Mouse (Mus musculus) testis, adult 2 months (tissue): ENCODE data around the gene Apobec2. TPM values are rescaled to one million over a fixed set of nuclear protein-coding genes. Genes with fewer than 3 reads are reported as not detected.
"Not testable (repeated sequence)": the region's sequence is repeated elsewhere in the genome, so short reads cannot be mapped to it uniquely, and the experiment has no call there.

Experiments used
- H3K27ac ChIP-seq: fragments of 200-500 bp; 2 replicates; pipeline ENCODE4 v1.5.1; 2012; ENCODE audit warnings: low read depth, low read length; ENCODE audit not compliant: control insufficient read depth, insufficient read depth
- H3K27me3 ChIP-seq: fragments of 200-500 bp; 2 replicates; pipeline ENCODE4 v1.6.1; 2012; ENCODE audit warnings: mild to moderate bottlenecking, low read length, moderate library complexity; ENCODE audit not compliant: control insufficient read depth, insufficient read depth
- H3K36me3 ChIP-seq: fragments of 200-500 bp; 2 replicates; pipeline ENCODE4 v1.6.1; 2012; ENCODE audit warnings: mild to moderate bottlenecking, low read length; ENCODE audit not compliant: control insufficient read depth, insufficient read depth
- H3K4me1 ChIP-seq: fragments of 200-500 bp; 2 replicates; pipeline ENCODE4 v1.6.1; 2012; ENCODE audit warnings: low read length; ENCODE audit not compliant: control insufficient read depth, insufficient read depth
- H3K4me3 ChIP-seq: fragments of 200-500 bp; 2 replicates; pipeline ENCODE4 v1.5.1; 2012; ENCODE audit warnings: low read depth, mild to moderate bottlenecking, low read length, moderate library complexity, mixed read lengths; ENCODE audit not compliant: control insufficient read depth
- CTCF ChIP-seq: fragments of 200-500 bp; IDR thresholded peaks from 2 replicates; pipeline ENCODE4 v1.5.1; 2012; ENCODE audit warnings: low read depth, mild to moderate bottlenecking, inconsistent platforms, low read length, moderate library complexity; ENCODE audit not compliant: control insufficient read depth, insufficient read depth, insufficient replicate concordance
- POLR2A ChIP-seq: fragments of 200-500 bp; IDR thresholded peaks from 2 replicates; pipeline ENCODE4 v1.6.1; 2012; ENCODE audit warnings: low read depth, mild to moderate bottlenecking, inconsistent platforms, low read length, moderate library complexity; ENCODE audit not compliant: control insufficient read depth
- polyA plus RNA-seq: library from polyadenylated mRNA; depleted of rRNA; stranded (reverse); fragments of >200 nt; gene quantifications from 2 replicates; pipeline ENCODE4 v1.2.3, GENCODE M21; 2012; rRNA removed

The Apobec2 gene
- polyA plus RNA-seq: 0.41 and 0.76 TPM in 2 replicates

GRCm38 (mm10) chr17:48432158-48432980 is at the start of gene Apobec2:
TSS of gene Apobec2 (minus strand) at chr17:48432930.
- Histone ChIP-seq H3K27me3 (no peaks in the 10 kb centered on the region), H3K27ac (no peak within 1 kb of the TSS), H3K4me3 (peak within 1 kb of the TSS; percentile 60), H3K4me1 (peaks cover 10% of the 10 kb centered on the region), H3K36me3 (no peaks in the 10 kb centered on the region)
- no peak for TF ChIP-seq CTCF
- no peak for TF ChIP-seq POLR2A

GRCm38 (mm10) chr17:48479952-48480351 is 47.2 kb upstream of the Apobec2 start:
- TF ChIP-seq CTCF (no peak), POLR2A (no peak)

GRCm38 (mm10) chr17:48475444-48475843 is 42.7 kb upstream of the Apobec2 start:
- TF ChIP-seq CTCF: no peak
- no peak for TF ChIP-seq POLR2A
- no peak overlapping the region for H3K4me3 ChIP-seq
- no peaks in the 10 kb centered on the region for H3K27me3 ChIP-seq
- no peak overlapping the region for H3K27ac ChIP-seq
- no peaks in the 10 kb centered on the region for H3K4me1 ChIP-seq
- no peaks in the 10 kb centered on the region for H3K36me3 ChIP-seq

More at GRCm38 (mm10) chr17:48479952-48480351, 47.2 kb upstream of the Apobec2 start:
- Histone ChIP-seq H3K36me3 (no peaks in the 10 kb centered on the region), H3K4me1 (no peaks in the 10 kb centered on the region), H3K4me3 (no peak overlapping the region), H3K27ac (no peak overlapping the region), H3K27me3 (no peaks in the 10 kb centered on the region)

GRCm38 (mm10) chr17:48474282-48474681 is 41.6 kb upstream of the Apobec2 start:
- H3K27me3 ChIP-seq, H3K4me1 ChIP-seq, H3K27ac ChIP-seq, H3K4me3 ChIP-seq, H3K36me3 ChIP-seq: not testable (repeated sequence)

GRCm38 (mm10) chr17:48467395-48468231 is 34.9 kb upstream of the Apobec2 start:
- H3K4me3 ChIP-seq: peak overlapping the region; percentile 23
- peaks cover 4% of the 10 kb centered on the region for H3K4me1 ChIP-seq
- no peaks in the 10 kb centered on the region for H3K36me3 ChIP-seq
- H3K27ac ChIP-seq: no peak overlapping the region
- no peaks in the 10 kb centered on the region for H3K27me3 ChIP-seq
- TF ChIP-seq CTCF (peak; percentile 89; the same call in 1 of the 2 replicates), POLR2A (0 out of 2 replicates have a peak, but pooled peaks have one; percentile 11)

- Histone ChIP-seq H3K4me1 (peaks cover 4% of the 10 kb centered on the region), H3K4me3 (peak overlapping the region; percentile 23), H3K36me3 (no peaks in the 10 kb centered on the region), H3K27me3 (no peaks in the 10 kb centered on the region), H3K27ac (no peak overlapping the region)
- TF ChIP-seq CTCF (no peak), POLR2A (no peak)
Measured at GRCm38 (mm10) chr17:48466769-48467394, 34.2 kb upstream of the Apobec2 start.

- Histone ChIP-seq H3K4me3 (no peak overlapping the region), H3K27me3 (no peaks in the 10 kb centered on the region), H3K27ac (no peak overlapping the region), H3K4me1 (peaks cover 4% of the 10 kb centered on the region), H3K36me3 (no peaks in the 10 kb centered on the region)
- TF ChIP-seq CTCF (no peak), POLR2A (no peak)
Measured at GRCm38 (mm10) chr17:48463391-48463790, 30.7 kb upstream of the Apobec2 start.
